Mouse (Mus musculus): ENCODE measurements around the gene Cdk8. TPM values are rescaled to one million over a fixed set of nuclear protein-coding genes. Genes with fewer than 3 reads are reported as not detected.
"Not testable (repeated sequence)": the region's sequence is repeated elsewhere in the genome, so short reads cannot be mapped to it uniquely, and the experiment has no call there.

Cdk8 gene
- 10 to 100 TPM; 40.7 to 44.5 TPM for total RNA-seq (2021)
- long read RNA-seq, experiment 1, transcript Cdk8-201 (13 exons, 2,973 nt), result major isoform, 7 of 17 reads
- long read RNA-seq, experiment 1, partial matches to known transcripts, result 2 of 17 reads
- long read RNA-seq, experiment 1, other reads (novel, unspliced or antisense), result 8 of 17 reads
- long read RNA-seq, experiment 2, transcript Cdk8-201 (13 exons, 2,973 nt), result major isoform, 7 of 16 reads
- long read RNA-seq, experiment 2, partial matches to known transcripts, result 2 of 16 reads
- long read RNA-seq, experiment 2, other reads (novel, unspliced or antisense), result 7 of 16 reads

DNA sequence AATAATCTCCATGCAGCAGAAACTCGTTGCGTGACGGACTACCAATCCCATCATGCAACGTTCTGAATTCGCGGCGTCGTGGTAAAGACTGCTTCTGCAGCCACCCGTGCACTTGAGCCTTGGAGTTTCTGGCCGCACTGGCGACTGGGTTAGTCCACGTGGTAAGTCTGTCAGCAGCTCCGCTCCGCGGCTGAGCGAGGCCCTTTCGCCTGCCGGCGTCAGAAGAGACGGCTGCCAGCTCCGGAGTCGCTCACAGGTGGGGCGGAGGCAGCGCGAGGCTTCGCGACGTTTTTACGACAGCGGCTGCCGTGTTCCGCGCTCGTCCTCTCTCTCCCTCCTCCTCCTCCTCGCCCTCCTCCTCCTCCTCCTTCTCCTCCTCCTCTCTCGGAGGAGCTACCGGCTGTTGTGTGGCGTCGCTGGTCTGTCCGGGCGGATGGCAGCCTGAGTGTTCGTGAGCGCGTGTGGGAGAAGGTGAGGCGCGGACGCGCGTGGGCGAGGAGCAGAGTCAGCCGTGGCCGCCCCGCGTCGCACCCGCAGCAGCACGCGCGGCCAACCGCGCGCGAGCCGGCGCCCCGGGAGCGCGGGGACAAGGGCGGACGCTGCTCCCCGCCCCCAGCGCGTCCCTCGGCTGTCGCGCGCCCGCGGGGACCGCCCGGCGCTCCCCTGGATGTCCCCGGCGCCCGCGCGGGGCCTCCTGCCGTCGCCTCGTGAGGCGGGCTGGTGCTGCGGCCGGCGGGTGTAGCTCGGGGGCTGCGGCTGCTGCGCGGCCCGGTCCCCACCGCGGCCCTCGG is at the start of gene Cdk8:
Gene Cdk8 (plus strand): TSS at position 367 of the 791 bp plus-strand sequence.
- TF ChIP-seq CTCF (conservative IDR thresholded peaks at IDR 0.05), result 0 out of 2 replicates have a peak, but pooled peaks have one; percentile 8
- Histone ChIP-seq H3K4me3 (peak within 1 kb of the TSS; percentile 63), H3K27ac (peak within 1 kb of the TSS; percentile 97)
- peak; percentile 91 to 93 for DNase-seq (ENCODE audit: low spot score in 2 of 2)

DNA sequence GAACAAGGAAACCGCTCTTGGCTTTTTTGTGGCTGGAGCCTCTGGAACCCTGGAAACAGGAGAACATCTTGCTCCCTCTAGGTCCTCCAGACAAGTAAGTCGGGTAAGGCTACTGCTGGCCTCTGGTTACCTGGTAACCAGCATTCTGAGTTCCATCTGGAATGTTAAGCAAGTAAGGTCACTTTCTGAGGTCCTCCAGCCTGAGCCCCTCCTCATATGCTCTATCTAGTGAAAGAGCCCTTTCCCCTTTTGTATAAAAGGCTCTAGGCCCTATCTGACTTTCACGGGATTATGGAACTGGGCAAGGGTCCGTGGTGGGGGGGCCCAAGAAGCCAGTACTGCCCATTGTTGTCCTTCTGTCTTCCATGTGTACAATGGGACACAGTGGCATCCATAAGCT is 45.8 kb upstream of the Cdk8 start, which contains the start of gene 1700001J03Rik:
Gene 1700001J03Rik (minus strand): TSS at position 101 of the 400 bp plus-strand sequence.
- not testable (repeated sequence) for DNase-seq (ENCODE audit: low spot score in 2 of 2)

DNA sequence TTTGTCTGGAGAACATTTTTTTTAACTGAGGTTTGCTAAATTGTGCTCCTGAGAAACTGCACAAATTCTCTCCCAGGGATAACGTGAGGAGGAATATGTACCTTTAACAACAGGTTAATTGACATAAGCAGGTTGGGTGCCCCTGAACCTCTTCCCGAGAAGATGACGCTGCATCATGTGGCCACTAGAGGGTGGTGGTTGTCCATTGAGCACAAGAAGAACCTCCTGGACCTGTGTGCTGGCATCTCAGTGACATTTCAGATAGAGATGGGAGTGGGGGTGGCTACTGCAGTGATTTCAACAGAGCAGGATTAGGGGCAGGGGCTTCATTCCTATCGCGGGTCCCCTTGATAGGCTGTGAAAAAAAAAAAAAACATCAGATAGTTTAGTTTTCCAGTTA is 43.6 kb upstream of the Cdk8 start:
- peak; percentile 50 to 77 for DNase-seq (ENCODE audit: low spot score in 2 of 2)
- H3K4me3 ChIP-seq, H3K27ac ChIP-seq: not testable (repeated sequence)
- peak; percentile 82 for TF ChIP-seq CTCF (conservative IDR thresholded peaks at IDR 0.05)

More for the DNA sequence above, 45.8 kb upstream of the Cdk8 start, which contains the start of gene 1700001J03Rik:
- not testable (repeated sequence) for H3K27ac ChIP-seq, H3K4me3 ChIP-seq

DNA sequence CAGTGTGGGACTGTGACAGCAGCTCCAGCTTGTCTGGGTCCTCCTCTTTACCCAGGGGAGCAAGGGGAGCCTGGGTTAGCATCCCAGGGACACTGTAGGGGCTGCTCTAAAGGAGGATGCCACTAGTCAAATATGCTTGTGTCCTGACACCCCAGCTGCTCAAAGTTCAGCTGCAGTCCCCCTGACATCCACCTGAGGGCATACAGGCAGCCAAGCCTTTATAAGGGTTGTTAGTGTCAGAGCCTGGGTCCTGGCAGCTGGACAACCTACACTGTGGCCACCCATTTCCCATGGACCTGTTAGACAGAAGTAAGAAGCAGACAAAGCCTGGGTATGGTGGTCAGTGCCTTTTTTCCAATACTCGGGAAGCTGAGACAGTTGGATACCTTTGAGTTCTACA is 42.9 kb upstream of the Cdk8 start:
- Histone ChIP-seq H3K27ac (no peak overlapping the region), H3K4me3 (no peak overlapping the region)
- DNase-seq (ENCODE audit: low spot score in 2 of 2), result no peak
- peak; percentile 27; the same call in 1 of the 2 replicates for TF ChIP-seq CTCF (conservative IDR thresholded peaks at IDR 0.05)

DNA sequence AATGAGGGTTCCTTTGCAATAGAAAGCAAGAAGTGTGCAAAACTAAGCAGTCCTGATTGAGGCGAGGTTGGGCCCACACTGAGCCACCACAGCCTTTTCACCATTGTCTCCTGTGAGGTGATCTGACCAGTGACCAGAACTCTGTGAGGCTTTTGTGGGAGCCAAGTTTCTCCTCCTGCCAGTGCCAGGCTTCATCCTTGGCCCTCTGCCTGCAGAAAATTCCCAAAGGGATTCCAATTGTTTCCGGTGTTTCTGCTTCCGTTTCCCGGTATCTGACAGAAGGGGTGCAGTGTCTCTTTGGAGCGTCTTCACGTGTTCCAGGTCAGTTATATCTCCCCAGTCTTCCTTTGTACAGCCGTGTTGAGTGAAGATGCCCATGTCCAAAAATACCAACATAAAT is 42.3 kb upstream of the Cdk8 start:
- TF ChIP-seq CTCF (conservative IDR thresholded peaks at IDR 0.05), result no peak
- no peak for DNase-seq (ENCODE audit: low spot score in 2 of 2)
- no peak overlapping the region for H3K27ac ChIP-seq
- H3K4me3 ChIP-seq, result no peak overlapping the region

DNA sequence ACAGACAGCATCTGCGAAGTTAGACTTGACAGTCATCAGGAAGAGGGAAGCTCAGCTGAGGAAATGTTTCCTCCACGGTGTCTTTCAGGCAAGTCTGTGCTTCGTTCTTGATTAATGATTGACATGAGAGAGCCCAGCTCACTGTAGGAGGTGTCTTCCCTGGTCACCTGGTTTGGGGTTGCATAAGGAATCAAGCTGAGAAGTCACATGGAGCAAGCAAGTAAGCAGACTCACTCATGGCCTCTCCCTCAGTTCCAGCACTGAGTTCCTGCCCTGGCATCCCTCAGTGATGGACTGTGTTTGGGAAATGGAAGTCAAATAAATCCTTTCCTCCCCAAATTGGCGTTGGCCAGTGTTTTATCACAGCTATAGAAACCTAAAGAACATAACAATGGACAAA is 40.9 kb upstream of the Cdk8 start:
- TF ChIP-seq CTCF (conservative IDR thresholded peaks at IDR 0.05), result no peak
- Histone ChIP-seq H3K27ac (no peak overlapping the region), H3K4me3 (no peak overlapping the region)
- DNase-seq (ENCODE audit: low spot score in 2 of 2), result no peak

DNA sequence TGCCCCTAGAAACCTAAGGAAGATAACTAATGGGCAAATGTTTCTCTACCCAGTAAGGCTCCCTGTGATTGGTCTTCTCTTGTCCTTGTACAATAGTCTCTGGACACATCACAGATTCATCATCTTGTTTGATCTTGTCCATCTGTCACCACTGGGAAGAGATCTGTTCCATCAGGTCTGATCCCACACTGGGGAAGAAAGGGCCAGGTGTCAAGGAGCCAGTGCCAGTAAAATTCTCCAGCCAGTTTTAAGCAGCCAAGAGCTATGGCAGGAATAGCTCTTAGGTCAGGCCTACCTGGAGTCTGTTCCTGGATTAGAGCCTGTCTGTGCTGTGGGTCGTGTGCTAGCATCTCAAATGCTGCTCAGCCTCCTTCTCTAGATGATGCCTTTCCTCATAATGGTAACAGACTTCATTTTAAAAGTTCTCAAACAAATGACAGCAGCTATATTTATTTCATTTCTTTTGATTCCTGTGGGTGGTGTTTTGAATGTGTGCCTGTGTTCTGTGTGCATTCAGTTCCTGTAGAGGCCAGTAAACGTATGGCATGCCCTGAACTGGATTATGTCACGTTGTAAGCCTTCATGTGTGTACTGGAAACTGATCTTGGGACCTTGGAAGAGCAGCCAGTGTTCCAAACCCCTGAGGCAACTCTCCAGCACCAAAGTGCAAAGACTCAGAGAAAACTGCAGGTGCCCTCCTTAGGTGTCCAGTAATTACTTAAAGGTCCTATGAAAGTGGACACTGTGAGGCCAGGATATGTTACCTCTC is 40.3 kb upstream of the Cdk8 start:
- Histone ChIP-seq H3K27ac (no peak overlapping the region), H3K4me3 (no peak overlapping the region)
- no peak for DNase-seq (ENCODE audit: low spot score in 2 of 2)
- no peak for TF ChIP-seq CTCF (conservative IDR thresholded peaks at IDR 0.05)

DNA sequence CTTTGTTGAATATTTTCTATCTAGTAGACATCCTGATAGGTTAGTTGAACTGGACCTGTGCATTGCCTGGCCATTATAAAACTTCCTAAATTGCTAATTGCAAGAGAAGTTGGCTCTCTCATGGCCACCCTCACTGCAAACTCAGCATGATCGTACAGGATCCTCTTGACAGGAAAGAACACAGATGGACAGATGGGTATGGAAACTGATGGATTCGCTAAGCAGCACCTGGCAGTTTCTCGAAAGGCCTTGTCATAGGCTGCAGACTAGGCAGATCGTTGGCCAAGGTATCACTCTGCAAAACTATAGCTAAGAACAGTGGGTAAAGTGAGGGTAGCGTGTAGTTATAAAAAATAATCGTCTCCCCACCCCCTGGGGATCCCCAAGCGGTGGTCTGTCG is 37.7 kb upstream of the Cdk8 start:
- Histone ChIP-seq H3K4me3 (no peak overlapping the region), H3K27ac (no peak overlapping the region)
- DNase-seq (ENCODE audit: low spot score in 2 of 2), result no peak
- no peak for TF ChIP-seq CTCF (conservative IDR thresholded peaks at IDR 0.05)

DNA sequence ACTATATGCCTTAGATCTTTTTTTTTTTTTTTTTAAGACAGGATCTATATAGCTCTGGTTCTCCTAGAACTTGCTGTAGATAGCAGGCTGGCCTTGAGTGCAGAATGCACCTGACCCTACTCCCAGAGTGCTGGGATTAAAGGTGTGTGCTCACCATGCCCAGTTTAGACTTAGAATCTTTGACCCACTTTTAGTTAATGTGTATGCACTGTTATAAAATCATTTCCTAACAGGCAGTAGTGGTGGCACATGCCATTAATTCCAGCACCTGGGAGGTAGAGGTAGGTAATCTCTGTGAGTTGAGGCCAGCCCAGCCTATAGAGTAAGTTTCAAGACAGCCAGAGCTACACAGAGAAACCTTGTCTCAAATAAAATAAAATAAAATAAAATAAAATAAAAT is 32.0 kb upstream of the Cdk8 start:
- no peak for TF ChIP-seq CTCF (conservative IDR thresholded peaks at IDR 0.05)
- H3K27ac ChIP-seq, result no peak overlapping the region
- no peak for DNase-seq (ENCODE audit: low spot score in 2 of 2)
- no peak overlapping the region for H3K4me3 ChIP-seq

DNA sequence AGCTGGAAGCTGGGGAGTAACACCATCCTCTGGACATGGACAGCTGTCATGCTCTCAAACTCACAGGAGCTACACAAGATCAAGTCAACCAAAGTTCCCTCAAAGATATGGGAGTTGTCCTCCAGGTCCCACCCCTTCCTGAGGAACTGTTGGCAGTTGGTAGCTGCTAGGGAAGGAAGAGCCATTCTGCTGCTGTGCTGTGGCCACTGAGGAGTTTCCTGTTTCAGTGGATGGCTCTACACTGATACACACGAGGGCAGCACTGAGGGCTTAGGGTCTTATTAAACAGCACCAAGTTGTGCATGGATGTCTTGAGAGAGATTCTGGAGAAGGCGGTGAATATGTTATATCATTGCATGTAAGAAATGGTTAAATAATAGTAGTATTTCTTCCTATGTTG is 31.5 kb upstream of the Cdk8 start:
- TF ChIP-seq CTCF (conservative IDR thresholded peaks at IDR 0.05), result peak; percentile 19; the same call in 1 of the 2 replicates
- no peak overlapping the region for H3K27ac ChIP-seq
- no peak overlapping the region for H3K4me3 ChIP-seq
- no peak for DNase-seq (ENCODE audit: low spot score in 2 of 2)

DNA sequence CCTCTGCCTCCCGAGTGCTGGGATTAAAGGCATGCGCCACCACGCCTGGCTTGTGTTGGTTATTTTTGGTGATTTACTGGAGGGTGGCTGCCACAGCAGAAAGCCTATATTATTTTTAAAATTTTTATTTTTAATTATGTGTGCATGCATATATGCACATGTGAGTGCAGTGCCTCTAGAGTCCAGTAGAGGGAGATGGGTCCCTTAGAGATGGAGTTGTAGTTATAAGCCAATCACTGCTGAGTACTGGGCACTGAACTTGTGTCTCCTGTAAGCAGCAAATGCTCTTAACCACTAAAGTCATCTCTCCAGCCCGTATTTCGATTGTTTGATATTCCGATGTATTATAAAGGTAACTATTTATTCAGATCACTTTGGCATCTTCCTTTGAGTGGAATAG is 30.4 kb upstream of the Cdk8 start:
- peak; percentile 60 for TF ChIP-seq CTCF (conservative IDR thresholded peaks at IDR 0.05)
- H3K4me3 ChIP-seq, result no peak overlapping the region
- no peak overlapping the region for H3K27ac ChIP-seq
- DNase-seq (ENCODE audit: low spot score in 2 of 2), result no peak

DNA sequence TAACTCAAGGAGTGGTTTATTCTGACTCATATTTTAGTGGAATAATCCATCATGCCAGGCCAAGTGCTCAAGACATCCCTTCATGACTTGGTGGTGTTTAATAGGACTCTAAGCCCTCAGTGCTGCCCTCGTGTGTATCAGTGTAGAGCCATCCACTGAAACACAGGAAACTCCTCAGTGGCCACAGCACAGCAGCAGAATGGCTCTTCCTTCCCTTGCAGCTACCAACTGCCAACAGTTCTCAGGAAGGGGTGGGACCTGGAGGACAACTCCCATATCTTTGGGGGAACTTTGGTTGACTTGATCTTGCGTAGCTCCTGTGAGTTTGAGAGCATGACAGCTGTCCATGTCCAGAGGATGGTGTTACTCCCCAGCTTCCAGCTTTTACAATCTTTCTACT is 27.1 kb upstream of the Cdk8 start:
- Histone ChIP-seq H3K27ac (no peak overlapping the region), H3K4me3 (no peak overlapping the region)
- no peak for DNase-seq (ENCODE audit: low spot score in 2 of 2)
- TF ChIP-seq CTCF (conservative IDR thresholded peaks at IDR 0.05), result 0 out of 2 replicates have a peak, but pooled peaks have one; percentile 9

DNA sequence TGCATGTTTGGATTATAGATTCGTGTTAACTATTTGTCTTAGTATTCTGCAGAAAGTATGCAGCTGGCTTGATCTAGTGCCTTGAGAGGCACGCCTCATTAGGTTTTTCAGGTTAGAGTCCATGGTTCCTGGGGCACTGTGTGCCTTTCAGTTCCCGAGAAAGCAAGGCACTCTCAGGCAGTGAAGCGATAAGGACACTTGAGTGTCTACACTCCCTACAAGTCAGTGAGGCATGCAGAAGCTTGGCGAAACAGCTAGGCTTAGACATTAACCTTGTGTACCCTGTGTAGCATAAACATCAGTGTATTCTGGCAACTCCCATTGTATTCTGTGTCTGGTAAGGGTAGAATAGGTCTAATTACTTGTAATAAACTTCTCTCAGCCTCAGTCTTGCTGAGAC is 25.5 kb upstream of the Cdk8 start:
- DNase-seq (ENCODE audit: low spot score in 2 of 2), result no peak
- no peak overlapping the region for H3K27ac ChIP-seq
- no peak for TF ChIP-seq CTCF (conservative IDR thresholded peaks at IDR 0.05)
- no peak overlapping the region for H3K4me3 ChIP-seq
